Mouse (Mus musculus): ENCODE data around the gene Ccdc157.

DNA sequence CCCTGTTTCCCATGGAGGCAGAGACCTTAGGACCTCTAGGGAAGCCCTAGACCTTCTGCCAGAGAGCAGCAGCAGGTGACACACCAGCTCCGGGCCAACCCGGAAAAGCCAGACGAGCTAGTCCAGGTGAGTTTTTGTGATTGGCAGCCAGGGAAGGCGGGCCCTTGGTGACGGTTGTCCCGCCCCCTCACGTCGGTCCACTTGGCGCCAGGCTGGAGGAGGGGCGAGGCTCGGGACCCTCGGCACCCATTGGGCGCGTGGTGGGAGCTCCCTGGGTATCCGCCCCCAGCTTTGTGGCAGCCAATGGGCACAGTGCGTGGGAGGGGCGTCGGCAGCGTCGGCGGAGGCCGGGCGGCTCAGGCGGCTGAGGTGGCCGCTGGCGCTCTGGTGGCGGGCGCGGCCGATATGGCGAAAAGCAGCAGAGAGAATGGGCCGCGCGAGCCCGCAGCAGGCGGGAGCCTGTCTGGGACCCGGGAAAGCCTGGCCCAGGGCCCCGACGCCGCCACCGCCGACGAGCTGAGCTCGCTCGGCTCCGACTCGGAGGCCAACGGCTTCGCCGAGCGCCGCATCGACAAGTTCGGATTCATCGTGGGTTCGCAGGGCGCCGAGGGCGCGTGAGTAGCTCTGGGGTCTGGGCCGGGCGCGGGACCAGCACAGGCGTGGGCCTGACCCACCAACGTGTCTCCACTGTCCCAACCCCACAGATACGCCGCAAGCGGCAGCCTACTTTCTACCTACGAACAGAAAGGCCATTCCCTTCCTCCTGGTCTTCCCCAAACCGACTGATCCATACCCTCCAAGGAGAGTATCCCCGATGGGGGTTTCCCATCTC lies 26.6 kb upstream of the Ccdc157 start, which contains the start of gene Tbc1d10a:
- TF ChIP-seq POLR2A (IDR thresholded peaks at IDR 0.05; ENCODE audit: extremely low read depth, insufficient read depth, low read length) (peak; percentile 92), CTCF (IDR thresholded peaks at IDR 0.05; ENCODE audit: low read depth, low read length) (0 out of 2 replicates have a peak, but pooled peaks have one; percentile 0)

Data from liver, adult 2 months (tissue).